Mouse (Mus musculus) limb, embryonic 12.5 days (tissue): ENCODE measurements around the gene Fmc1. TPM values are rescaled to one million over a fixed set of nuclear protein-coding genes. Genes with fewer than 3 reads are reported as not detected.

Experiments
- ATAC-seq: fragments of 200-750 bp; cut with Nextera tagmentation; 2 replicates; pipeline ENCODE4 v1.8.0; 2017; ENCODE audit warnings: low read depth, moderate TSS enrichment; ENCODE audit not compliant: insufficient number of reproducible peaks, insufficient read depth, low FRiP score, low TSS enrichment
- H3K27ac ChIP-seq: fragments of 300-500 bp; sonication (generic); 2 replicates; pipeline ENCODE4 v1.5.1; 2016; ENCODE audit warnings: mild to moderate bottlenecking, moderate library complexity
- H3K27me3 ChIP-seq: fragments of 300-500 bp; sonication (generic); 2 replicates; pipeline ENCODE4 v1.6.1; 2016; ENCODE audit warnings: mild to moderate bottlenecking, moderate library complexity
- H3K36me3 ChIP-seq: fragments of 300-500 bp; sonication (generic); 2 replicates; pipeline ENCODE4 v1.6.1; 2016; ENCODE audit warnings: mild to moderate bottlenecking, moderate library complexity
- H3K4me1 ChIP-seq: fragments of 300-500 bp; sonication (generic); replicated peaks from 2 replicates; pipeline ENCODE4 v1.6.1; 2016
- H3K4me2 ChIP-seq: fragments of 300-500 bp; sonication (generic); 2 replicates; pipeline ENCODE4 v1.6.1; 2016; ENCODE audit warnings: mild to moderate bottlenecking, moderate library complexity
- H3K4me3 ChIP-seq: fragments of 300-500 bp; sonication (generic); replicated peaks from 2 replicates; pipeline ENCODE4 v1.5.1; 2016; ENCODE audit warnings: mild to moderate bottlenecking
- H3K9ac ChIP-seq: fragments of 300-500 bp; sonication (generic); replicated peaks from 2 replicates; pipeline ENCODE4 v1.6.1; 2016; ENCODE audit warnings: mild to moderate bottlenecking, moderate library complexity
- H3K9me3 ChIP-seq: fragments of 300-500 bp; sonication (generic); 2 replicates; pipeline ENCODE4 v1.6.1; 2016; ENCODE audit warnings: mild to moderate bottlenecking, moderate library complexity
- WGBS: fragments of 180-500 bp; shearing (Covaris S2); methylation state at CpG from one replicate; pipeline ENCODE4 v1.1.7; 2016; 5-methylcytosine and 5-hydroxymethylcytosine counted together
- microRNA-seq: library from miRNA; unstranded; fragments of <30 nt; microRNA quantifications from one replicate; pipeline ENCODE4, GENCODE M21; 2017
- polyA plus RNA-seq: library from polyadenylated mRNA; unstranded; fragments of >200 nt; fragmentation: Nextera tagmentation; extraction: Ambion mirVana; gene quantifications from 2 replicates; pipeline ENCODE4 v1.2.1, GENCODE M21; 2016

Gene Fmc1
- polyA plus RNA-seq, 1 experiment from 2014 or later, result 103 TPM

- H3K4me1 ChIP-seq, result peaks cover 9% of the 10 kb centered on the region
- H3K9ac ChIP-seq, result peak overlapping the region; percentile 93; the same call in 1 of the 2 replicates
- H3K4me3 ChIP-seq, result peak overlapping the region; percentile 77
- H3K27me3 ChIP-seq, result no peaks in the 10 kb centered on the region
- H3K27ac ChIP-seq, result no peak overlapping the region
- peak overlapping the region; percentile 53 for H3K4me2 ChIP-seq
- peaks cover 18% of the 10 kb centered on the region for H3K36me3 ChIP-seq
- WGBS, result 26% methylated on average over 5 of the region's 5 CpGs
- H3K9me3 ChIP-seq, result no peaks in the 10 kb centered on the region
- ATAC-seq, result no peak
Measured at GRCm38 (mm10) chr6:38552636-38553000, 19.3 kb downstream of the Fmc1 start.

DNA sequence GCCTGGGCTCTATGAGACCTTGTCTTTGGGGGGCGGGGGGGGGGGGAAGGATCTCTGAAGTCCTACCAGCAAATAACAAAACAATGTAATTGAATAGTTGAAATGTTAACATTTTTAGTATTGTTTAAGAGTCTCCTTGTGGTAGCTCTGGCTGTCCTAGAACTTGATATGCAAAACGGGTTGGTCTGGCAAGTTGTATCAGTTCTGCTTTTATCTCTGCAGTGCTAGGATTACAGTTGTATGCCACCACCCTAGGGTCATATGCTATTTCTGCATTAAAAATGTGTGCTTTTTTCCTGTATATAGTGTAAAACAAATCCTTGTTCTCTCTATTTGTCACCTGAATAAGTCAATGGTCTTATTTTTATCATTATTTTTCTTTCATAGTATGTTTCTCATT lies 42.8 kb downstream of the Fmc1 start:
- Histone ChIP-seq H3K27me3 (no peaks in the 10 kb centered on the region), H3K4me1 (no peaks in the 10 kb centered on the region), H3K9me3 (no peaks in the 10 kb centered on the region), H3K4me3 (no peak overlapping the region), H3K27ac (no peak overlapping the region), H3K9ac (no peak overlapping the region), H3K36me3 (peaks cover 72% of the 10 kb centered on the region), H3K4me2 (no peak overlapping the region)
- ATAC-seq, result no peak
- WGBS, result 88% methylated on average over 2 of the region's 2 CpGs

DNA sequence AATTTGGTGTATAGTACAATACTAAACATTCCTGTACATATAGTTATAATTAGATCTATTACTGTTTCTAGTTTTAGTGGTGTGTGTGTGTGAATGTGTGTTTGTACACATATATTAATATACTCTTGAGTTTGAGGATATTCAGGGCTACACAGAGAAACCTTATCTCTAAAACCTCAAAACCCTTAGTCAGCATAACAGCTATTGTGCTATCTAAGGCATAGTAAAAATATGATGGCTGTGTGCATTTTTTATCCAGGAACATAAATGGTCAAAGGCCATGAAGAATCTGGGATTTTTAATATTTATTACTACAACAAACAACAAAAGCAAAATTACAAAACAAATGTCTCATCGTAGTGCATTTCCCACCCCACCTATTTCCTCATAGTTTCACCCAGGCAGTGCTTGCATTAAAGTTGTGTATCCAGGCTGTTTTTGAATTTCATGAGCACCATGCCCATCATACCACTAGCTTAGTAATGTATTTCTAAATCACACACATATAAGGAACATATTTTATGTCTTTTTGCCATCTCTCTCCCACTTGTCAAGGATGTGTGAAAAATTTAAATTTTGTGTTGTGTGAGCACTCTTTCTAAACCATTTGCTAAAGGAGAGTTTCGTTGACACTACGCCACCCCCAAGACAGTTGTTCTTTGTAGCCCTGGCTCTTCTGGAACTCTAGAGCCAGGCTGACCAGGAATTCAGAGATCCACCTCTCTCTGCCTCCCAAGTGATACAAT lies 47.0 kb downstream of the Fmc1 start:
- Histone ChIP-seq H3K27ac (no peak overlapping the region), H3K27me3 (no peaks in the 10 kb centered on the region), H3K4me2 (no peak overlapping the region), H3K36me3 (peaks cover 68% of the 10 kb centered on the region), H3K9me3 (no peaks in the 10 kb centered on the region), H3K4me3 (no peak overlapping the region), H3K9ac (no peak overlapping the region), H3K4me1 (no peaks in the 10 kb centered on the region)
- ATAC-seq, result no peak
- 97% methylated on average over 3 of the region's 3 CpGs for WGBS

DNA sequence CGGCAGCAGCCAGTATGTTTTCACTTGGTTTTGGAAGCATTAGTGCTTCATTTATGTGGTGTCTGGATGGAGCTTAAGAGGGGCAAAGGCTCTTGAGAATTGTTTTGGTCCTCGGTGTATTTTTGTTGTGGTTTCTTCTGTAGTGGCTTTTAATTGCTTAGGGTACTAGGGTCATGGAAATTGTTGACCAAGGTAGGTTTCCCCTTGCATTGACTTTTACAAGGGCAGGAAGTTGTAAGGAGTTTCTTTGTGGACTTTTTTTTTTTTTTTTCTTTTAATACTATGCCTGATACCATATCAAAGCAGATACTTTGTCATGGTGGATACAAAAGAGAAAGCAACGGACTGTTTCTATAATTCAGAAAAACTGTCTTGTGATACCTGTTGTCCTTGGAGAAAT lies 48.4 kb downstream of the Fmc1 start:
- no peaks in the 10 kb centered on the region for H3K27me3 ChIP-seq

More for the DNA sequence above, 48.4 kb downstream of the Fmc1 start:
- no peak for ATAC-seq
- H3K9me3 ChIP-seq, result no peaks in the 10 kb centered on the region
- no peaks in the 10 kb centered on the region for H3K4me1 ChIP-seq
- no peak overlapping the region for H3K4me3 ChIP-seq
- no peak overlapping the region for H3K4me2 ChIP-seq
- H3K27ac ChIP-seq, result no peak overlapping the region
- 91% methylated on average over 3 of the region's 3 CpGs for WGBS
- H3K9ac ChIP-seq, result no peak overlapping the region
- peaks cover 69% of the 10 kb centered on the region for H3K36me3 ChIP-seq

Small RNA genes within 50 kb of the gene (microRNA-seq; reads per million reads assigned to microRNA genes)
- gene Mir7670, result not detected

Other genes starting within 250 kb of the Fmc1 start
- 15.7 and 19.6 TPM in 2 replicates for gene Zc3hav1l, start 234.2 kb upstream of the Fmc1 start, polyA plus RNA-seq
- 2.1 and 2.5 TPM in 2 replicates for gene Zc3hav1, start 178.9 kb upstream of the Fmc1 start, polyA plus RNA-seq
- 13.3 and 14.0 TPM in 2 replicates for gene Ttc26, start 152.0 kb upstream of the Fmc1 start, polyA plus RNA-seq
- 16.3 and 21.3 TPM in 2 replicates for gene Ubn2, start 99.6 kb upstream of the Fmc1 start, polyA plus RNA-seq
- gene Luc7l2, start 17.8 kb downstream of the Fmc1 start, polyA plus RNA-seq, result 52.8 and 58.2 TPM in 2 replicates
- gene Klrg2, start 103.7 kb downstream of the Fmc1 start, polyA plus RNA-seq, result 0.11 and 0.12 TPM in 2 replicates
- 1.9 and 2.8 TPM in 2 replicates for gene Clec2l, start 129.6 kb downstream of the Fmc1 start, polyA plus RNA-seq